Mouse (Mus musculus) embryonic facial prominence, embryonic 15.5 days (tissue): ENCODE results near the gene Cobll1. TPM values are rescaled to one million over a fixed set of nuclear protein-coding genes. Genes with fewer than 3 reads are reported as not detected.

Experiments used
- ATAC-seq: fragments of 200-750 bp; cut with Nextera tagmentation; 2 replicates; pipeline ENCODE4 v1.8.0; 2017; ENCODE audit warnings: low read depth, moderate TSS enrichment; ENCODE audit not compliant: insufficient number of reproducible peaks, low FRiP score, low TSS enrichment
- H3K27ac ChIP-seq: fragments of 300-500 bp; sonication (generic); replicated peaks from 2 replicates; pipeline ENCODE4 v1.5.1; 2015; ENCODE audit warnings: mild to moderate bottlenecking, inconsistent platforms
- H3K27me3 ChIP-seq: fragments of 300-500 bp; sonication (generic); 2 replicates; pipeline ENCODE4 v1.6.1; 2015; ENCODE audit warnings: inconsistent platforms
- H3K36me3 ChIP-seq: fragments of 300-500 bp; sonication (generic); 2 replicates; pipeline ENCODE4 v1.6.1; 2015; ENCODE audit warnings: mild to moderate bottlenecking, inconsistent platforms
- H3K4me1 ChIP-seq: fragments of 300-500 bp; sonication (generic); 2 replicates; pipeline ENCODE4 v1.6.1; 2015; ENCODE audit warnings: inconsistent platforms
- H3K4me2 ChIP-seq: fragments of 300-500 bp; sonication (generic); replicated peaks from 2 replicates; pipeline ENCODE4 v1.6.1; 2015; ENCODE audit warnings: mild to moderate bottlenecking, inconsistent platforms
- H3K4me3 ChIP-seq: fragments of 300-500 bp; sonication (generic); replicated peaks from 2 replicates; pipeline ENCODE4 v1.5.1; 2015; ENCODE audit warnings: mild to moderate bottlenecking, inconsistent platforms
- H3K9ac ChIP-seq: fragments of 300-500 bp; sonication (generic); 2 replicates; pipeline ENCODE4 v1.6.1; 2015; ENCODE audit warnings: inconsistent platforms
- H3K9me3 ChIP-seq: fragments of 300-500 bp; sonication (generic); replicated peaks from 2 replicates; pipeline ENCODE4 v1.6.1; 2016; ENCODE audit warnings: inconsistent platforms
- WGBS: fragments of 180-500 bp; shearing (Covaris S2); methylation state at CpG from one replicate; pipeline ENCODE4 v1.1.7; 2015; 5-methylcytosine and 5-hydroxymethylcytosine counted together
- polyA plus RNA-seq: library from polyadenylated mRNA; unstranded; fragments of >200 nt; fragmentation: Nextera tagmentation; extraction: Ambion mirVana; gene quantifications from 2 replicates; pipeline ENCODE4 v1.2.1, GENCODE M21; 2015

The Cobll1 gene
- polyA plus RNA-seq, 1 experiment from 2014 or later: 4.7 TPM

DNA sequence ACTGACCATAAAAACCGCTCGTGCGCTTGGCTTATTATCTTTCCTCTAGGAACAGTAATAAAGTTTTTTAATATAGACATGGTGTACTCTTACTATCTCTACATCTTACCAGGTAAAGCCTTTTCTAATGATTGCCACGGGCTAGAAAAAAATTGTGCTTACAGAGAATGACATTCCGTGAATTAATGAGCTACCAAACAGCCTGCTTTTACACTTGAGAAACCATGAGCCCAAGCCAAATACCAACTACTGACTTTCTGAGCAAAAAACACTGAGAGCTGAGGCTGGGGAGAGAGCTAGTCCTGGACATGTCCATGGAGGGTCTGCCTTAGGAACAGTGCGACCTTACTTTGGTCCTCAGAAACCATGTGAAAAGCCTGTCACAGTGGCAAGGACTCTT is 21.5 kb downstream of the Cobll1 start:
- 81% methylated on average over 6 of the region's 6 CpGs for WGBS
- no peak overlapping the region for H3K4me3 ChIP-seq
- H3K27me3 ChIP-seq: no peaks in the 10 kb centered on the region
- H3K9ac ChIP-seq: no peak overlapping the region
- no peaks in the 10 kb centered on the region for H3K36me3 ChIP-seq
- H3K27ac ChIP-seq: no peak overlapping the region
- H3K4me1 ChIP-seq: no peaks in the 10 kb centered on the region
- H3K9me3 ChIP-seq: no peaks in the 10 kb centered on the region
- no peak overlapping the region for H3K4me2 ChIP-seq
- no peak for ATAC-seq

GRCm38 (mm10) chr2:65216163-65216562 is 23.0 kb downstream of the Cobll1 start:
- Histone ChIP-seq H3K4me2 (no peak overlapping the region), H3K36me3 (no peaks in the 10 kb centered on the region), H3K4me3 (no peak overlapping the region), H3K4me1 (no peaks in the 10 kb centered on the region), H3K27ac (no peak overlapping the region), H3K27me3 (no peaks in the 10 kb centered on the region), H3K9me3 (no peaks in the 10 kb centered on the region), H3K9ac (no peak overlapping the region)
- ATAC-seq: no peak

GRCm38 (mm10) chr2:65214556-65214955 is 24.6 kb downstream of the Cobll1 start:
- no peaks in the 10 kb centered on the region for H3K36me3 ChIP-seq
- no peak overlapping the region for H3K4me3 ChIP-seq
- no peak for ATAC-seq
- WGBS: 90% methylated on average over 1 of the region's 1 CpGs
- H3K4me2 ChIP-seq: no peak overlapping the region
- no peak overlapping the region for H3K27ac ChIP-seq
- H3K9me3 ChIP-seq: no peaks in the 10 kb centered on the region
- no peaks in the 10 kb centered on the region for H3K4me1 ChIP-seq
- no peaks in the 10 kb centered on the region for H3K27me3 ChIP-seq
- no peak overlapping the region for H3K9ac ChIP-seq

DNA sequence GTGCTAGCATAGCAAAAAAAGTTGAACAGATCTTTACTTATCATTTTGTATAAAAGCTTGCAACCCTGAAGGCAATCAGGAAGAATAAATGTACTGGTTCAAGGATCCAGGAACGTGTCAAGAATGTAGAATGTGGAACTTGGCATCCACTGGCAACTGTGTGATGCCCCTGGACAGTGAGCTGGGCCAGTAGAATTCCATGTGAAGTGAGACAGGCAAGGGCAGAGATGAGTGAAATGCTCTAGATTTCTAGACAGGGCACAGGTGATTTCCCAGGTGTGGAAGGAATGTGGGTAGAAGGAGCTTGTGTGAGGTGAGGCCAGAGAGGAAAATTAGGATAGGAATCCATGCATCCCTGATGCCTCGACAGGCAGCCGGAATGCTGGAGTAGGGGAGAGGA is 25.5 kb downstream of the Cobll1 start:
- Histone ChIP-seq H3K36me3 (no peaks in the 10 kb centered on the region), H3K9me3 (no peaks in the 10 kb centered on the region), H3K4me2 (no peak overlapping the region), H3K9ac (no peak overlapping the region), H3K27ac (no peak overlapping the region), H3K4me3 (no peak overlapping the region), H3K27me3 (no peaks in the 10 kb centered on the region), H3K4me1 (no peaks in the 10 kb centered on the region)
- no peak for ATAC-seq
- 80% methylated on average over 3 of the region's 3 CpGs for WGBS

DNA sequence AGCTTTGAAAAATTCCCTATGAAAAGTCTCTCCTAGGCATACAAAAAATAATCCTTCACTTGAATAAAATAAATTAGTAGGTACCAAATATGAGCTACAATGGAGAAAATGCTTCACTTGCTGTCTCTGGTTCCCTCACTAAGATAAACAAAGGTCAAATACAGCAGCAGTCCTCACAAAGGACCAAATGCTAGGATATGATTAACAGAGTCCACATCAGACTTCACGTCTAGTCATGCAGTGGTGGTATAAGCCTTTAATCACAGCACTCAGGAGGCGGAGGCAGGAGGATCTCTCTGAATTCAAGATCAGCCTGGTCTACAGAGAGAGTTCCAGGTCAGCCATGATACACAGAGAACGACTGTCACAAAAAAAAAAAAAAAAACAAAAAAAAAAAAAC is 27.6 kb downstream of the Cobll1 start:
- H3K9me3 ChIP-seq: no peaks in the 10 kb centered on the region
- ATAC-seq: no peak
- H3K36me3 ChIP-seq: no peaks in the 10 kb centered on the region
- no peak overlapping the region for H3K4me2 ChIP-seq
- H3K4me1 ChIP-seq: no peaks in the 10 kb centered on the region
- no peak overlapping the region for H3K9ac ChIP-seq
- H3K4me3 ChIP-seq: no peak overlapping the region
- no peaks in the 10 kb centered on the region for H3K27me3 ChIP-seq
- WGBS: 79% methylated on average over 3 of the region's 3 CpGs
- no peak overlapping the region for H3K27ac ChIP-seq

DNA sequence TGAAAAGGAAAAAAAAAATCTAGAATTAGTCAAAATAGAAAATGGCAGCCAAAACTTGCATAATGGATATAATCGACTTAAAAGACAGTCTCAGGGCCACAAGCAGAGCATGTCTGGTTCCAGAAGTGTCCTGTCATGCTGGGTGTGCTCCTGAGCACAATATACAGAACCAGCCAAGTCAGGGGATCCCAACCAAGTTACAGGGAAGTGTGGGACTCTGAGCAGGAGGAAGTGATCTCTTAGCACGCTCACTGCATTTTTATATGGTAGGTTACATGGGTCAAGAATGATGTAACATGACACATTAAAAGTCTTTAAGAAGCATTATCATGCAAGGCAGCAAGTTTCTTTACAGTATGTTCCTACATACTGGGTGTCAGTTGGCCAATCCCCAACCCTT is 31.5 kb downstream of the Cobll1 start:
- Histone ChIP-seq H3K36me3 (no peaks in the 10 kb centered on the region), H3K4me1 (no peaks in the 10 kb centered on the region), H3K27ac (no peak overlapping the region), H3K9me3 (no peaks in the 10 kb centered on the region), H3K4me3 (no peak overlapping the region), H3K27me3 (no peaks in the 10 kb centered on the region), H3K4me2 (no peak overlapping the region), H3K9ac (no peak overlapping the region)
- ATAC-seq: no peak
- WGBS: 57% methylated on average over 2 of the region's 2 CpGs

DNA sequence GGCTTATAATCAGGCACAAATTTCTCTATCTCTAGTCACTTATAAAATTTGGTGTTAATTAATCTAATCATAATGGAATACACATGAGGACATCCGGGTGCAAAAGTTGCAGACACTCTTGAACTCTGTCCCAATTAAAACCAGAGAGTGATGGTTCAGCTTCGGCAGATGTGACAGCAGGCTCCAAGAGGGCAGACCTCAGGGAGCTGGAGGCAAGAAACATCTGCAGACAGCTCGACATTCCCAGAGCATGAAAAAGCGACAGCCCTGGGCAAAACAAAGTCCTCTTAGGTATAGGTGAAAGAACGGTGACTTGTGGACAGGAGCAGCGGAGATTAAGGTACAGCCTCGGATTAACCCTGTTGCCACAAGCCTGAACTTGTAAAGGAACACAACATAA is 35.5 kb downstream of the Cobll1 start:
- WGBS: 27% methylated on average over 7 of the region's 7 CpGs

GRCm38 (mm10) chr2:65199706-65200105 is 39.5 kb downstream of the Cobll1 start:
- Histone ChIP-seq H3K4me1 (no peaks in the 10 kb centered on the region), H3K4me3 (no peak overlapping the region), H3K27ac (no peak overlapping the region), H3K36me3 (no peaks in the 10 kb centered on the region), H3K9me3 (no peaks in the 10 kb centered on the region), H3K9ac (no peak overlapping the region), H3K4me2 (no peak overlapping the region), H3K27me3 (no peaks in the 10 kb centered on the region)
- no peak for ATAC-seq
- 79% methylated on average over 9 of the region's 9 CpGs for WGBS

More for the DNA sequence above, 35.5 kb downstream of the Cobll1 start:
- Histone ChIP-seq H3K4me1 (no peaks in the 10 kb centered on the region), H3K9me3 (no peaks in the 10 kb centered on the region), H3K4me3 (no peak overlapping the region), H3K27me3 (no peaks in the 10 kb centered on the region), H3K9ac (no peak overlapping the region), H3K36me3 (no peaks in the 10 kb centered on the region), H3K4me2 (no peak overlapping the region), H3K27ac (no peak overlapping the region)
- ATAC-seq: no peak

GRCm38 (mm10) chr2:65198605-65199004 is 40.6 kb downstream of the Cobll1 start:
- H3K4me1 ChIP-seq: no peaks in the 10 kb centered on the region
- no peak overlapping the region for H3K4me2 ChIP-seq
- H3K36me3 ChIP-seq: no peaks in the 10 kb centered on the region
- no peak overlapping the region for H3K4me3 ChIP-seq
- no peak for ATAC-seq
- no peak overlapping the region for H3K27ac ChIP-seq
- WGBS: 73% methylated on average over 3 of the region's 3 CpGs
- H3K9me3 ChIP-seq: no peaks in the 10 kb centered on the region
- H3K9ac ChIP-seq: no peak overlapping the region
- no peaks in the 10 kb centered on the region for H3K27me3 ChIP-seq

GRCm38 (mm10) chr2:65196994-65197393 is 42.2 kb downstream of the Cobll1 start:
- H3K36me3 ChIP-seq: no peaks in the 10 kb centered on the region

DNA sequence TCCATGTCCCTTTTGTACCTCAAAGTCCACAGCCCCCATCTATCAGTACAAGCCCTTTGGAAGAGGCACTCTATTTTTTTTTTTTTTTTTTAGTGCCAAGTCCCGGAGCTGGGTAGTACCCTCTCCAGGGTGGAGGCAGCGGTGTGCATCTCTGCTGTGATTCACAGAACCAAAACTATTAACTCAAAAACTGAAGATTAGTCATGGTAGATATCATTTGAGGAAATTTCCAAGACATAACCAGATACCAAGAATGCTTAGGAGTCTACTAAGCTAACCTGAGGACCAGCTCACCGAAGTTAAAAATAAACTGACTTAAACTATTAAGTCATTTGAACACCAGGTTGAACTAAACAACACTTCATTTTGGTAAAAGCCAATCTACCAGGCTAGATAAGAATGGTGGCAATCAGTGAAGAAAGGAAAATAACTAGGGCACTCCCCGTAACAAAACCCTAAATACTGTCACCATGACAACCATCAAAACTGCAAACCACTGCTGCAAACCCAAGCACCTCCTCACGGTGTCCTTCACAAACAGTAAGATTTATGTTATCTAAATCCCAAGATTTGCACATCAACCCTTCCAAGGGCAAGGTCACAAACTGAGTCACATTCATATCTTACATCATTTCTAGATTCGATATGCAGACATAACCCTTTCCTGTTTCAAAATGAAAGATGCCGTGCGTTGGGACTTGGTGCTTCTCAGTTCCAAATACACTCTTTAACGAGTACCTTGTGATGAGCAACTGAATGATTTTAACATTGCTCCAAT is 43.8 kb downstream of the Cobll1 start:
- H3K4me1 ChIP-seq: no peaks in the 10 kb centered on the region
- no peak overlapping the region for H3K4me3 ChIP-seq
- no peak for ATAC-seq
- H3K27me3 ChIP-seq: no peaks in the 10 kb centered on the region
- H3K27ac ChIP-seq: no peak overlapping the region
- no peaks in the 10 kb centered on the region for H3K36me3 ChIP-seq
- 86% methylated on average over 9 of the region's 9 CpGs for WGBS
- H3K9me3 ChIP-seq: no peaks in the 10 kb centered on the region
- no peak overlapping the region for H3K9ac ChIP-seq
- no peak overlapping the region for H3K4me2 ChIP-seq

More at GRCm38 (mm10) chr2:65196994-65197393, 42.2 kb downstream of the Cobll1 start:
- H3K4me1 ChIP-seq: no peaks in the 10 kb centered on the region
- no peaks in the 10 kb centered on the region for H3K27me3 ChIP-seq
- H3K4me3 ChIP-seq: no peak overlapping the region
- no peak overlapping the region for H3K27ac ChIP-seq
- ATAC-seq: no peak
- 91% methylated on average over 1 of the region's 1 CpGs for WGBS
- H3K4me2 ChIP-seq: no peak overlapping the region
- no peaks in the 10 kb centered on the region for H3K9me3 ChIP-seq
- H3K9ac ChIP-seq: no peak overlapping the region

- Histone ChIP-seq H3K36me3 (no peaks in the 10 kb centered on the region), H3K4me1 (no peaks in the 10 kb centered on the region), H3K27ac (no peak overlapping the region), H3K4me3 (no peak overlapping the region), H3K27me3 (no peaks in the 10 kb centered on the region), H3K9me3 (no peaks in the 10 kb centered on the region), H3K9ac (no peak overlapping the region), H3K4me2 (no peak overlapping the region)
- WGBS: 68% methylated on average over 12 of the region's 12 CpGs
- no peak for ATAC-seq
These were observed 46.0 kb downstream of the Cobll1 start for GRCm38 (mm10) chr2:65193091-65193795.
